Mouse (Mus musculus) c-Kit-positive CD71-negative TER-119-negative erythroid progenitor cells, embryonic 14.5 days (primary cell): ENCODE results near the gene Aox2.
"Not testable (repeated sequence)": the region's sequence is repeated elsewhere in the genome, so short reads cannot be mapped to it uniquely, and the experiment has no call there.

Experiments
- DNase-seq: peaks from one replicate; pipeline ENCODE4 v3.0.0-alpha.2; 2013; ENCODE audit warnings: low read depth

Gene Aox2

DNA sequence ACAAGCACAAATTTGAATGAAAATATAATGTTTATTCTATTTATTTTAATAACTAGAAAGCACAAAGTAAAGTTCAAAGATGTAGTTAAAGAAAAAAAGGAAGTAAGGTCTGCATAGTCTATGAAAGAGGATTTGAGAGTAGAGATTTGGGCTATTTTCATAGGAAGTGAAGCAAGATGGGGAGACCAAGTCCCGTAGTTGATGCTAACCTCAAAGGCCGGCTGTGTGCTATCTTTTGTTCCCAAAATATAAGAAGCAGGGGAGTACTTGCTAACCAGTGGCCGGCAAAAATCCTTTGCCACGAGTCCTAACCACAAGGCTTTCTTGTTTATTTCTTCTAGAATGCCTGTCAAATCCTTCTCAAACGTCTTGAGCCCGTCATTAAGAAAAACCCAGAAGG lies 70.6 kb downstream of the Aox2 start:
- DNase-seq: no peak

DNA sequence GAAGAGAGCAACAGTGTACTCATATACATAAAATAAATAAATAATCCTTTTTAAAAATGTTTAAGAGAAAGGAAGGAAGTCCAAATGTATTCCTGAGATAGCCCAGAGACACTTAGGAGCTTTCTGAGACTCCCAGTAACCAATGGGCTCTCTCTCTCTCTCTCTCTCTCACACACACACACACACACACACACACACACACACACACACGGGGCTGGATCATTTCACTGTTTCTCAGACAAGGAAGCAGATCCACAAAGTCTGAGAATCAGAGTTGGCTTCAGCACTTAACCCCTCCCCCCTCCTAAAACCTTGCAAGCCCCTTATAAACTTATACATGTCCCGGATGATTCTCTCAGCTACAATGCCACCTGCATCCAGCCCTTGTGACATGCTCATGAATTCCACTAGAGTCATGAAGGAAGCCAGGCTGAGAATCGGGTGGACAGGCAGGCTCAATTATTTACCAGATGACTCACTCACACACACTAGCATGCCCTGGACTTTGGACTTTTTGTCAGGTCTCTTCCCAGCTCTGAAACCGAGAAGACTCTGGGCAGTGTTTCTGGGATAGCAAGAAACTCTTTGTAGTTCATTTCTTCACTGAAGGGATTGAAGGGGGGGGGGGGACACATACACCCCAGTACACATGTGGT lies 75.2 kb downstream of the Aox2 start:
- DNase-seq: no peak

DNA sequence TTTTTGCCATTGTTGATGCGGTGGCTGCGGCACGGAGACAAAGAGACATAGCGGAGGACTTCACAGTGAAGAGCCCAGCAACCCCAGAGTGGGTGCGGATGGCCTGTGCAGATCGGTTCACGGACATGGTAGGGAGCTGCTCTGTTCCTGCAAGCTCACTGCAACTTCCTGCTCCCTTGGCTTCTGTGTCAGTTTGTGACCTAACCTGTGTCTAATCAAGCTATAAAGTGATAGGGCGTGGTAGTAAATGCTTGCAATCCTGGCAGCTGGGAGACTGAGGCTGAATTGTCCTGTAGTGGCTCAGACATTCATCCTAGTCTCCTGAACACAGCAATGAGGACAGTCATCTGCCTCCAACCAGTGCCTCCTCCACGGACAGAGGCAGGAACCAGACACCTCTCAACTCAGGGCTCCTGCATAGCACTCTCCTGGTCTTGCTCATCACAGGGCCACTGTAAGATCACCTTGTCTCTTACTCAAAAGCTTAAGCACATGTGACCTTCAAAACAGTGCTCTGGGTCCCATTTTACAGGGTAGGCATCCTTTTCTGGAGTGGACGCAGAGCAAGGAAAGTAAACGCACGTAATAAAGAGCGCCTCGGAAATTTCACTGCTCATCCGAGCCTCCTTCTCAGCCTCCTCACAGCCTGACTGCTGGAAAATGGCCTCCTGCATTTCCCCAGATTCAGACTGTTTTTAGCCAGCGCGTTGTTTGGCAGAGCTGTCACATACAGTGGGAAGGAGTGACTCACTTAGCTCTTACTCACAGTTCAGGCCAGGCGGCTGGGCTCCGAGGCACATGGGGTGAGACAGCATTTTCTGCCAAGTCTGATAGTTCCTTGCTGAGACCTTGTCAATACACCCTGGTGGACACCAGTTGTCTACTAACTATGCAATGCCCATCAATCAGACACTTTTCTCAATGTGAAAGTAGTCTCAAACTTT lies 81.1 kb downstream of the Aox2 start:
- DNase-seq: peak; percentile 38

DNA sequence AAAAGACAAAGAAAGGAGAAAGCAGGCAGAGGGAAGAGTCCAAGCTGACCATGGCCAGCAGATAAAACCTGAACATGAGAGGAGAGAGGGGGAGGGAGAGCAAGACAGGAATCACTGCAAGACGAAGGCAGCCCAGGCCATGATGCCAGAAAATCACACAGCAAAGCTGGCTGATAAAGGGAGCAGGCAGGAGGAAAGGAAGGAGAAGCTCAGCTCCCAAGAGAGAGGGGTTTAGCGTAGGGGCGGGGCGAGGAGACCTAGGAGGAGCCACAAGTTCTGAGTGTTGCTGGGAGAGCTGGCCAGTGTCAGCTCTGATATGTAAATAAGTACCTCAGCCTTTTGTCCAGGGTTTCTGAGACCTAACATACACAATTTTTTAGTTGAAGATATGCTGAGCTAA lies 84.2 kb downstream of the Aox2 start:
- no peak for DNase-seq

DNA sequence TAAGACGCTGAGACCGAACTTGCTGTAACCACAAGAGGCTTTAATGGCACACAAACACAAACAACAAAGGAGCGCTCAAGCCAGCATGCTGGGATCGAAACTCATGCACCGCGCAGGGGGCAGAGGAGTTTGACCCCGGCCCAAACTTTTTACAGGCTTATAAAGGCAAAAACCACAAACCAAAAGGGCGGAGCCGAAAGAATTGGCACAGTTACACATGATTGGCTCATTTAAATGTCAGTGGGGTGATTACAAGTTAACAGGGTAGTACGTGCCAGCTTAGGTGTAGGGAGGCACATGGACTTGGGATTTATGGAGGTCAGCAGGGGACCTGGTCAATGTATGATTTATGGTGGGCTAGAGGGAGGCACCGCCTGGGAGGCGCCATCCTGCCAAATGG lies 86.4 kb downstream of the Aox2 start:
- DNase-seq: no peak

DNA sequence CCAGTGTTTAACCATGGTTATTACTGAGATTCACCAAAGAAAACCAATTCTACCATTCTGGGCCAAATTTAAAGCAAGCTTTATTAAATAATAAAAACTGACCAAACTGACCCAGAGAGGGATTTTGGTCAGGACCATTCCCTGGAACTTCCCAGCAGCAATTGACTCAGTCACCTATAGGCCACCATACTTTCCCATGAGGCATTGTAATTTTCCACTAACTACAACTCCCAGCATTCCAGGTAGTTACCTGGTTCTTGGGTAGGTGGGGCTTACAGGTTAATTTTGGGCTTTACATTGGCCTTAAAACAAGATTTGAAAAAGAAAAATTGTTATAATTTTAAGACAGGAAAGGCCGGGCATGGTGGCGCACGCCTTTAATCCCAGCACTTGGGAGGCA lies 87.7 kb downstream of the Aox2 start:
- no peak for DNase-seq

DNA sequence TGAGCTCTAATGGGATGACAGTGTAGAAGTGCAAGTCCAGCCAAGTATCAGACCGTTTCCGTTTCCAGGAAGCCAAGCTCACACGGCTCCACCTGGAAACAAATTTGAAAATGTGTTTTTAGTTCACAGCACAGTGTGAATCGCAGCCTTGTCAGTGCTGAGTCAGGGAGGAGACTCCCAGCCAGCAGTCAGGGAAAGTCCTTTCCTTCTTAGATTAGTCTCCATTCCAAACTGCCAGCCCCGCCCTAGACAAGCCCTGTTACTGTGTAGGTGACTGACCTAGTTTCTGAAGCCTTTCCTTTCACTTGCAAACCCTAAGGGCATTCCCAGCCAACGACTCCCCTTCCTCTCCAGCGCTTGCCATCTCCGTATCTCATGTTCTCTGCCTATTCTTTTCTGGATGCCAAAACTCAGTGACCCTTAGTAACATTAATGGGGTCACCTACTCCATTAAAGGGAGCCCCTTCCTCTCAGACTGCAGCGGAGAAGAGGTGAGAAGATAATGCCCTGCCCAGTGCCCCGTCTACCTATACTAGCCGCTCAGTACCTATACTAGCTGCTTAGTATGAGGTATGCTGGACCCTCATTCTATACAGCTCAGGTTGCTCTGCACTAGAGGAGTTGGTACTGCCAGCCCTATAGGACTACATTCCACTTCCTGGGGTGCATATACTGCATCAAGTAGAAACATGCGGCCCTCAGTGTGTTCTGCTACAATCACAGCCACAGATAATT lies 88.8 kb downstream of the Aox2 start:
- no peak for DNase-seq

DNA sequence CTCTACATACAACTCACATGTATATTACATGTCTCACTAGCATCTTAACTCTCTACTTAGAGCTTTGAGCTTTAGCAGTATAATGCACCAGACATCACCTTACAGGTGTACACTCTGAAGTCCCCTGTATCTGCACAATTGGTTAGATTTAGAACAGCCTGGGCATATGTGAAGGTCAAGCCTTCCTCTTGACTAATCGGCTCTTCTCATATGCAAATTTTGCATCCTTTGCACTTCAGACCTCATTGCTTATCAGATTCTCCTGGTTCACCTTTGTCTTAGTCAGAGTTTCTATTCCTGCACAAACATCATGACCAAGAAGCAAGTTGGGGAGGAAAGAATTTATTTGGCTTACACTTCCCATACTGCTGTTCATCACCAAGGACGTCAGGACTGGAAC lies 91.6 kb downstream of the Aox2 start:
- DNase-seq: no peak

DNA sequence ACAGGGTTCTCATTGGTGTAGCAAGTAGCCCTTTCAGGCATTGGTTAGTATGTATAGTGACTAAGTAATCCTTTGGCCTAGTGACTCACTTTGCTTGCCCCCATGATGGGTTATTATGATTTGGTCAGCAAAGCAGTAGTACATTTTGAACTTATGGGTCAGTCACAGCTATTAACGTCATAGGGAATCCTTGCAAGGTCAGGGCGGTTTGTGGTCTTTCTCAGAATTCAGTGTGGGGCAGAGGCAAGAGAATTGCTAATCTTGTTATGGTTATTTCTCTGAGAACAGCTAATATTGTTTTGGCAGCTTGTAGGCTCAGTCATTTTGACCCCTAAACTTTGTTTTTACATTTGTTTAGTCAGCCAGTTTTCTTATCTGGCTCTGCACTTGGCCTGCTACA lies 96.1 kb downstream of the Aox2 start:
- DNase-seq: not testable (repeated sequence)

DNA sequence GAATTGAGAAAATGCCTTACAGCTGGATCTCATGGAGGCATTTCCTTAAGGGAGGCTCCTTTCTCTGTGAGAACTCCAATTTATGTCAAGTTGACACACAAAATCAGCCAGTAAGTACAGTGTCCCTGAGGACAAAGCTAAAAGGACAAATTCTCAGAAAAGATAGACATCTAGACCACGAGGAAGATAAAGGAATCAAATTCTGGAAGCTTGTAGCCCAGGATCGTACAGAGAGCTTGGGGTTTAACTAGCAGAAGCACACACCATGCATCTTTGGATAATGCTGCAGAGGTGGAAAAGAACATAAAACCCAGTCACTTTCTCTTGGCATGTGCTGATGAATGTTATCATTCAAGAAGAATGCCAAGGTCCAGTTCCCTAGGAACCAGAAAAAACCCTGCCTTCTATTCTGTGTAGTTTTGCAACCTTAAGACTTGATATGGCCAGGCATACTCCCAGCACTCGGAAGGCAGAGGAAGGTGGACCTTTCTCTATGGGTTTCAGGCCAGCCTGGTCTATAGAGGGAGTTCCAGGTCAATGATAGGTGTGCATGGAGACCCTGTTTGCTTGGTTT lies 97.5 kb downstream of the Aox2 start:
- DNase-seq: no peak

DNA sequence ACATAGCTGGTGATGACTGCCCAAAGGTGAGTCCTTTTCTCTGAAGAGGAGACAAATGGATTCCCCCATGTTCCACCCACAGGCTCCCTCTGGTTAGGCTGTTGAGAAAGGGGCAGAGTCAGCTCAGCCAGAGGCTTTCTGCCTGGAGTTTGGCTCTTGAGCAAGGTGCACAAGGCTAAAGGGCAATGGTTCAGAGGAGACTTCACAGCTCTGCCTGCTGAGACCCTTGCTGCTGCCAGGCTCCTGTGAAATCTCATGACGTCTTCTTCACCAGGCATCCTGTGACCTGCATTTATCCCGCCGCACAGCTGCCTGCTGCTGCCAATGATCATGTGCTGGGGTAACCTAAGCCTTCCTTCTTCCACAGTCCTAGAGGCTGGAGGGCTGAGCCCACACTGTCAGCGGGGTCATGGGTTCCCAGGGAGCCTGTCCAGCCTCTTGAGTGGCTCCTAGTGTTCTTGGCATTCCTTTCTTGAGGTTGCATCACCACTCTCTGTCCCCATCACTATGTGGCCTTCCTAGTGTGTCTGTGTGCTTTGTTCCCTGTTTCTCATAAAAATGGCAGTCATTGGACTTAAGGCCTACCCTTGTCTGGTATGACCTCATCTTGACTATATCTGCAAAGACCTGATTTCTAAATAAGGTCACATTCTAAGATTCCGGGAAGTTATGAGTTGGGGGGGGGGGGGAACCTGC lies 104.6 kb downstream of the Aox2 start:
- DNase-seq: no peak

DNA sequence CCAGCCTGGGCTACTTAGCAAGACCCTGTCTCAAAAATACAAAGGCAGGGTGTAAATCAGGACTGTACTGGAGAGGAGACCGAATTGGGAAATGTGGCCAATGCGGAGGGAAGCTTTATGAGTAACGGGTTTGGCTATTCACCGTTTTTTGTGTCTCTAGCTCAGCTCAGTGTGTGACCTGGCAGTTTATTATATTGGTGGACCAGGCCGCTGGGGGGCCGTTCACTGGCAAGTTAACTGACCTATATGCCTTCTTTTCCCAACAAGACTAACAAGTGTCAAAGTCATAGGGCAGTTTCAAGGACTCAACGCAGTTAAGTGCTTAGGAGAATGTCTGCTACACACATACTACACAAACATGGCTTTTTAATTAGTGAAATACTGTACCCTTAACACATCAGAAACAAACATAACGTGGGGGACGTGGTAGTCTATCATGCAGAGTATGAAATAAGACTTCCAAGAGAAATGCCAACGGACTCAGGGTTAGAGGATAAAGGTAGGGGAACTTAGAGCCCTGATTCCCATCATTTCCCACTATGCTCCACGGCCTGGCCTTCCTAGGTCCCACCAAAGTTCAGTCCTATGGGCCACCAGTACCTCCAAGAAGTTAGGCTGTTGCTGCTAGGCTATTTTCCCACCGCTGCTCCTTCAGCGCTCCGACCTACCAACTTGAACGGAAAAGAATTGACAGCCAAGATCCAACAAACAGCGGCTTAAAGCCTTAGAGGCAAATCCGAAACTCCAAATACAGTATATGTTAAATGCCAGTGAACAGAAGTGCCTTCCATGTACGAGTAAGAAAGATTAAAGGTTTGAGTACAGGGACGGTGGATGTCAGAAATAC lies 113.5 kb downstream of the Aox2 start:
- no peak for DNase-seq

DNA sequence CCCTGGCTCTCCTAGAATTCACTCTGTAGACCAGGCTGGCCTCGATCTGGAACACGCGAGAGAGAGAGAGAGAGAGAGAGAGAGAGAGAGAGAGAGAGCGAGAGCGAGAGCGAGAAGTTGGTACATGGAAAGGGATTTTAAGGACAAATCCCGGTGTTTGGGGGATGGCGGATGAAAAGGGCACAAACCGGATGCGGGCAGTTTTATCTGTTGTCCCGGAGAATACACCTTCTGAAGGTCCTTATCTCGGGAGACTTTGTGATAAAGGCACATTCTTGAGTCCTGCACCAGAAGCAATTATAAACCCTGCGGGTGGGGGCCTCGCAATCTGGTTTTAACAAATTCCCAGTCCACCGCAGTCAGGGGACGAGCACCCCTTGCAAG lies 114.1 kb downstream of the Aox2 start:
- no peak for DNase-seq

DNA sequence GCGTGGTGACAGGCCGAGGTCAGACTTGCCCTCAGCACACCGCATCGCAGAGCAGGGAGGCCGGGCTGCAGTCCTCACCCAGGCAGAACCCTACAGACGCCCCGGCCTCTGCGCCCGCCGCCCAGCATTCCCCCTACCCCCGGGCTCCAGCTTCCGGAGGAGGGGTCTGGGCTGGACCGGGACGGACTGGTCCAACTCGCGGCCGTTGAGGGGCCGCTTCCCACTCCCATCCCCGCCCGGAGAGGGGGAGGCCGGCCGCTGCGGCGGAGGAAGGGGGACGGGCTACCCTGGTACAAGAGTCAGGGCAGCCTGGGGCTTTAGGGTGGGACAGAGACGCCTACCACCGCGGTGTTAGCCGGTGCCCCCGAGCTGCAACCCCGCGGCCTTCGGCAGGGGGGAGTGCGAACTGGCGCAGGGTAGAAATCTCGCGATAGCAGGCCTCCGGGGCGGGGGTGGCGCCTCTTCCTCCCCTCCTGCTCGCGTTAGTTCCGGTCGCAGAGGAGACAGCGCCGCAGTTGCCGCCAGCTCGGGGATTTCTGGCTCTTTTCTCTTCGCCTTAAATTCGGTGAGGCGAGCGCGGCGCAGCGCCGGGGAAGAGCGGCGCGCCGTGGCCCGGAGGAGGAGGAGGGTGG lies 114.6 kb downstream of the Aox2 start, which contains the start of gene Bzw1:
TSS of gene Bzw1 (plus strand) at position 247 of the 632 bp plus-strand sequence.
- DNase-seq: peak; percentile 81

DNA sequence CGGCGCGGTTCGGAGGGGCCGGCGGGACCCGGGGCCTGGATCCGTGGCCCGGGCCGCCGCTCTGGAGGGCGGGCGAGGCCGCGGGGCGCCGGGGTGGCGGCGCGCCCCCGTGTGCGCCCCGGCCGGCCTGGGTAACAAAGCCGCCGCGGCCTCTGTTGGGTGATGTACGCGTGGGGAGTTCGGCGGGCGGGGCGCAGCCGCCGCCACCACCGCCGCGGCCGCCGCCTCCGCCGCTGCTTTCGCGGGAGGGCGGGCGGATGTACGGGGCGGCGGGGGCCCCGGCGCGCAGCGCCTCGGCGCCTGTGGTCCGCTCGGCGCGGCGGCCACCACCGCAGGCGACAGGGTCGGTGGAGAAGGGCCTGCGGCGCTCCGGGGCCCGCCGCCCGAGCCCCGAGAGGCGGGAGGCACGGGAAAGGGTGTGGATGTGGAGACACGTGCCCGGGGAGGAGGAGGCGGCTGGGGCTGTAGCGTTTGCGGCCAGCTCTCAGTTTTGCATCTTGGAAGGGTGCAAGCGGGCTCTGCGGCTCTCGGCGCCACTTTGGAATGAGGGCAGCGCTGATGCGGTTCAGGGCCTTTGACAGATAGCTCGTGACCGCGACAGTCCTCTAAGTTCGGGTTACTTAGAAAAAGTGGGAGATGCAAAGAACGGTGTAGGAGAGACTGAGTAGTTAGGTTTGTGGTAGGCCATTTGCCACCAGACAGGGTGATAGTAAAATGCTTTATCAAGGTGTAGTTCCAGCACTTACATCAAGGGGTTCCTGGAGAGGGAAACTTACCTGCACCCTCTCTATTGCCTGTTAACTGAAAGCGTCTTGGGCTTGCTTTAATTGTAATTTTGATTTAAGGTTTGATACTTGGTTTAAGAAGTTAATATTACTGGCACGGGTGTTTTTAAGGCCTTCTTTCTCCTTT lies 115.4 kb downstream of the Aox2 start:
- DNase-seq: no peak

DNA sequence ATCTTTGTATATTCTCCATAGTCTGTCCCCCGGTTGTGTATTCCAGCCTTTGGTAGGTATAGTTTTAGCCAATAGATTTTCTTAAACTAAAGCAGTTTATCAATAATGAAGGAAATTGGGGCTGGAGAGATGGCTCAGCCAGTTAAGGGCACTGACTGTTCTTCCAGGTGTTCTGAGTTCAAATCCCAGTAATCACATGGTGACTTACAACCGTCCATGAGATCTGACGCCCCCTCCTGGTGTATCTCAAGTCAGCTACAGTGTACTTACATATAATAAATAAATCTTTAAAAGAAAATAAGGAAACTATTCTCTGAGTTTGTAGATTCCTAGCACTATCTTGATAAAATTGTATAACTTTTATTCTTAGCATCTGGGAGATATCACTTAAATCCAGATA lies 117.2 kb downstream of the Aox2 start:
- no peak for DNase-seq

DNA sequence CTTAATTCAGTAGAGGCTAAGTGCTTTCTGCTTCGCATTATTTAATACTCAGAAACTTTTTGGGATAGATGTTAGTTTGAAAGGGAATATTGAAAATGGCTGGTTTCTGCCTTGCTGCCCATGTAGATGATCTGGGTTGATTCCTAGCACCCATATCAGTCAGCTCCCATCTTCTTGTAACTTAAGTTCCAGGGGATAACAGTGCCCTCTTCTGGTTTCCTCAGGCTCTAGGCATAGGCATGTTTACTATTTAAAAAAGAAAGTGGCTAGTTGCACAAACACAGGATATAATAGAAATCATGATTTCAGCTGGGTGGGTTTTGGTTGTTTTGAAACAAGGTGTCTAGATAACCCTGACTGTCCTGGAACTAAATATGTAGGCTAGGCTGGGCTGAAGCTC lies 118.1 kb downstream of the Aox2 start:
- no peak for DNase-seq

DNA sequence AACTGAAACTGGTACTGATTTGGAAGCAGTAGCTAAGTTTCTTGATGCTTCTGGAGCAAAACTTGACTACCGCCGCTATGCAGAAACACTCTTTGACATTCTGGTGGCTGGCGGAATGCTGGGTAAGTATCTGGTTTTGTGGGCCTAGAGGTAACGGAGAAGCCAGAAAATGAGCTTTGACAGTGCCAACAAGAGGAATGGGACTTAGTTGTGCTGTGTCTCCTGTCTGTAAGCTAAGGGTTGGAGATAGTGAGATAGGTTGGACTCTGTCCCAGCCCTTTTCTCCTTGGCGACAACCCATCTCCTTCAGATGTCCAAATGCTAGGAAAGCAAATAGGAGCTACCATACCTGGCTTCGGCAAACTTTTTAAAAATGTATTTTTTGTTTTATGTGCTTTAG lies 119.6 kb downstream of the Aox2 start:
- no peak for DNase-seq

DNA sequence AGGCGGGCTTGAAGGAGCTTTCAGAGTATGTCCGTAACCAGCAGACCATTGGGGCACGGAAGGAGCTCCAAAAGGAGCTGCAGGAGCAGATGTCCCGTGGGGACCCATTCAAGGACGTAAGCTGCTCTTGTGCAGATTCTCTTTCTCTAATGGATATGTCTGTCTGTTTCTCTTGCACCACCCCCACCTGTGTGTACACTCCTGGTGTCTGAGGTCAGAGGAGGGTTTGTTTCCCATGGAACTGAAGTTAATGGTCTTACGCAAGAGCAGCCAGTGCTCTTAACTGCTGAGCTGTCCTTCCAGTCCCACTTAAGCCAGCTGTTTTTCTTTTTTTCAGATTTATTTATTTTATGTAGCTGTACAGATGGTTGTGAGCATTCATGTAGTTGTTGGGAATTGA lies 123.3 kb downstream of the Aox2 start:
- DNase-seq: no peak
